Mouse (Mus musculus): Measurements from ENCODE around the gene Nrg3. TPM values are rescaled to one million over a fixed set of nuclear protein-coding genes. Genes with fewer than 3 reads are reported as not detected.

Gene Nrg3
- total and polyA plus RNA-seq, 3 experiments: not detected

- Histone ChIP-seq H3K27me3 (ENCODE audit: control insufficient read depth in 1 of 2, insufficient read depth in 2 of 2, low read length in 2 of 2) (no peaks in the 10 kb centered on the region), H3K9me3 (replicated peaks; ENCODE audit: insufficient read depth, low read length) (no peaks in the 10 kb centered on the region), H3K4me3 (ENCODE audit: control insufficient read depth in 1 of 2, insufficient read depth in 1 of 2, low read depth in 2 of 2, low read length in 2 of 2) (no peak overlapping the region), H3K4me1 (ENCODE audit: control insufficient read depth in 1 of 2, insufficient read depth in 2 of 2, low read length in 2 of 2) (no peaks in the 10 kb centered on the region), H3K79me2 (ENCODE audit: control insufficient read depth, insufficient read depth, low read length, poor library complexity) (no peaks in the 10 kb centered on the region), H3K9ac (ENCODE audit: control insufficient read depth, low read depth, low read length, poor library complexity, severe bottlenecking) (no peak overlapping the region), H3K27ac (ENCODE audit: control insufficient read depth, low read depth, low read length) (no peak overlapping the region), H3K36me3 (ENCODE audit: control insufficient read depth in 1 of 2, insufficient read depth in 2 of 2, low read length in 2 of 2) (no peaks in the 10 kb centered on the region)
- no peak for DNase-seq (ENCODE audit: low read depth, low spot score)
- TF ChIP-seq ETS1 (IDR thresholded peaks at IDR 0.05; ENCODE audit: low read depth, low read length) (no peak), CHD2 (IDR thresholded peaks at IDR 0.05; ENCODE audit: low read length) (no peak)
These were observed 771.5 kb downstream of the Nrg3 start for GRCm38 (mm10) chr14:38701413-38701812.

- no peak overlapping the region for H3K4me3 ChIP-seq (ENCODE audit: control insufficient read depth in 1 of 2, insufficient read depth in 1 of 2, low read depth in 2 of 2, low read length in 2 of 2)
- no peaks in the 10 kb centered on the region for H3K27me3 ChIP-seq (ENCODE audit: control insufficient read depth in 1 of 2, insufficient read depth in 2 of 2, low read length in 2 of 2)
- TF ChIP-seq KAT2A (conservative IDR thresholded peaks at IDR 0.05; ENCODE audit: low read depth, low read length) (no peak), MYB (IDR thresholded peaks at IDR 0.05; ENCODE audit: low read depth, low read length) (no peak), ELF1 (IDR thresholded peaks at IDR 0.05; ENCODE audit: low read depth, low read length) (no peak), MAFK (IDR thresholded peaks at IDR 0.05; ENCODE audit: borderline replicate concordance, low read depth, low read length) (no peak), MAX (IDR thresholded peaks at IDR 0.05; ENCODE audit: low read length) (no peak), CHD2 (IDR thresholded peaks at IDR 0.05; ENCODE audit: low read length) (no peak), SMC3 (IDR thresholded peaks at IDR 0.05; ENCODE audit: low read depth, low read length) (no peak), MXI1 (IDR thresholded peaks at IDR 0.05; ENCODE audit: low read depth, low read length) (no peak), ZKSCAN1 (IDR thresholded peaks at IDR 0.05; ENCODE audit: low read depth, low read length) (no peak), CHD1 (IDR thresholded peaks at IDR 0.05; ENCODE audit: low read depth, low read length) (no peak), ETS1 (IDR thresholded peaks at IDR 0.05; ENCODE audit: low read depth, low read length) (no peak), MAZ (IDR thresholded peaks at IDR 0.05; ENCODE audit: low read depth, low read length) (no peak)
- H3K9ac ChIP-seq (ENCODE audit: control insufficient read depth, low read depth, low read length, poor library complexity, severe bottlenecking): no peak overlapping the region
- H3K4me1 ChIP-seq (ENCODE audit: control insufficient read depth in 1 of 2, insufficient read depth in 2 of 2, low read length in 2 of 2): no peaks in the 10 kb centered on the region
- H3K27ac ChIP-seq (ENCODE audit: control insufficient read depth, low read depth, low read length): no peak overlapping the region
- H3K79me2 ChIP-seq (ENCODE audit: control insufficient read depth, insufficient read depth, low read length, poor library complexity): no peaks in the 10 kb centered on the region
- H3K9me3 ChIP-seq (replicated peaks; ENCODE audit: insufficient read depth, low read length): no peaks in the 10 kb centered on the region
- no peaks in the 10 kb centered on the region for H3K36me3 ChIP-seq (ENCODE audit: control insufficient read depth in 1 of 2, insufficient read depth in 2 of 2, low read length in 2 of 2)
- DNase-seq (ENCODE audit: low read depth, low spot score): no peak
These were observed 771.9 kb downstream of the Nrg3 start for GRCm38 (mm10) chr14:38700972-38701371.

- H3K79me2 ChIP-seq (ENCODE audit: control insufficient read depth, insufficient read depth, low read length, poor library complexity): no peaks in the 10 kb centered on the region
- no peak overlapping the region for H3K9ac ChIP-seq (ENCODE audit: control insufficient read depth, low read depth, low read length, poor library complexity, severe bottlenecking)
- no peak overlapping the region for H3K4me3 ChIP-seq (ENCODE audit: control insufficient read depth in 1 of 2, insufficient read depth in 1 of 2, low read depth in 2 of 2, low read length in 2 of 2)
- no peaks in the 10 kb centered on the region for H3K9me3 ChIP-seq (replicated peaks; ENCODE audit: insufficient read depth, low read length)
- H3K27ac ChIP-seq (ENCODE audit: control insufficient read depth, low read depth, low read length): no peak overlapping the region
- DNase-seq (ENCODE audit: low read depth, low spot score): no peak
- H3K27me3 ChIP-seq (ENCODE audit: control insufficient read depth in 1 of 2, insufficient read depth in 2 of 2, low read length in 2 of 2): no peaks in the 10 kb centered on the region
- no peaks in the 10 kb centered on the region for H3K36me3 ChIP-seq (ENCODE audit: control insufficient read depth in 1 of 2, insufficient read depth in 2 of 2, low read length in 2 of 2)
- no peaks in the 10 kb centered on the region for H3K4me1 ChIP-seq (ENCODE audit: control insufficient read depth in 1 of 2, insufficient read depth in 2 of 2, low read length in 2 of 2)
- TF ChIP-seq TCF12 (IDR thresholded peaks at IDR 0.05; ENCODE audit: low read depth, low read length): no peak
- TF ChIP-seq ZKSCAN1 (IDR thresholded peaks at IDR 0.05; ENCODE audit: low read depth, low read length): no peak
- no peak for TF ChIP-seq ZMIZ1 (IDR thresholded peaks at IDR 0.05; ENCODE audit: low read depth, low read length)
- TF ChIP-seq GABPA (IDR thresholded peaks at IDR 0.05; ENCODE audit: low read depth, low read length): no peak
- TF ChIP-seq GATA1 (IDR thresholded peaks at IDR 0.05; ENCODE audit: low read depth, low read length): no peak
- no peak for TF ChIP-seq CHD2 (IDR thresholded peaks at IDR 0.05; ENCODE audit: low read length)
- TF ChIP-seq HCFC1 (IDR thresholded peaks at IDR 0.05; ENCODE audit: low read depth, low read length): no peak
- no peak for TF ChIP-seq TBP (IDR thresholded peaks at IDR 0.05; ENCODE audit: low read depth, low read length)
- no peak for TF ChIP-seq E2F4 (IDR thresholded peaks at IDR 0.05; ENCODE audit: borderline replicate concordance, low read depth, low read length)
- TF ChIP-seq TAL1 (IDR thresholded peaks at IDR 0.05; ENCODE audit: low read length): no peak
- no peak for TF ChIP-seq NELFE (IDR thresholded peaks at IDR 0.05; ENCODE audit: low read depth, low read length)
- no peak for TF ChIP-seq POLR2A (IDR thresholded peaks at IDR 0.05; ENCODE audit: control insufficient read depth in 1 of 2, insufficient read depth in 1 of 2, low read depth in 1 of 2, low read length in 2 of 2, poor library complexity in 1 of 2)
- no peak for TF ChIP-seq BHLHE40 (IDR thresholded peaks at IDR 0.05; ENCODE audit: borderline replicate concordance, low read depth, low read length)
These were observed 812.9 kb downstream of the Nrg3 start for GRCm38 (mm10) chr14:38659973-38660372.

Data from MEL (cell line).